Mouse (Mus musculus): Measurements from ENCODE around the gene Asic2. TPM values are rescaled to one million over a fixed set of nuclear protein-coding genes. Genes with fewer than 3 reads are reported as not detected.

Asic2 gene
- polyA plus RNA-seq, 1 experiment, result 54.8 TPM

GRCm38 (mm10) chr11:81564857-81565256, 403.4 kb downstream of the Asic2 start:
- peak in 1 of 2 experiments; percentile 20 for DNase-seq (ENCODE audit: extremely low spot score in 1 of 2, low spot score in 1 of 2)

DNA sequence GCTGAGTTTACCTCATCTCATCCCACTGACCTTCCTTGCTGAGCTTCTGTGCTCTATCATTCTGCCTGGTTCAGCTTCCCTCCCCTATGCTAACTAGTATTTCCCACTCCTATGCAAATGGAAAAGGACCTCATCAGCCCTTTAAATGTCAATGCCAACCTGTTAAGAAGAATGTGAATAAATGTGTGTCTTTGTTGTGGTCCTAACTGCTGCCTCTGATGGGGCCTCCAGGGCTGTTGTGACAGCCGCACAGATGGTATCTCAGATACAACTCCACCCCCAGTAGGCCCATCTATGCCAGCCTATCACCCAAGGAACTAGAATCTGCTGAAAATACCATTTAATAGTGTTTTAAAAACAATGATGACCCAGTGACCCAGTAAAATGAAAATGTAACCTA, 407.9 kb downstream of the Asic2 start:
- DNase-seq (ENCODE audit: extremely low spot score in 1 of 2, low spot score in 1 of 2), result no peak

GRCm38 (mm10) chr11:81543189-81543588, 425.1 kb downstream of the Asic2 start:
- no peak for DNase-seq (ENCODE audit: extremely low spot score in 1 of 2, low spot score in 1 of 2)

DNA sequence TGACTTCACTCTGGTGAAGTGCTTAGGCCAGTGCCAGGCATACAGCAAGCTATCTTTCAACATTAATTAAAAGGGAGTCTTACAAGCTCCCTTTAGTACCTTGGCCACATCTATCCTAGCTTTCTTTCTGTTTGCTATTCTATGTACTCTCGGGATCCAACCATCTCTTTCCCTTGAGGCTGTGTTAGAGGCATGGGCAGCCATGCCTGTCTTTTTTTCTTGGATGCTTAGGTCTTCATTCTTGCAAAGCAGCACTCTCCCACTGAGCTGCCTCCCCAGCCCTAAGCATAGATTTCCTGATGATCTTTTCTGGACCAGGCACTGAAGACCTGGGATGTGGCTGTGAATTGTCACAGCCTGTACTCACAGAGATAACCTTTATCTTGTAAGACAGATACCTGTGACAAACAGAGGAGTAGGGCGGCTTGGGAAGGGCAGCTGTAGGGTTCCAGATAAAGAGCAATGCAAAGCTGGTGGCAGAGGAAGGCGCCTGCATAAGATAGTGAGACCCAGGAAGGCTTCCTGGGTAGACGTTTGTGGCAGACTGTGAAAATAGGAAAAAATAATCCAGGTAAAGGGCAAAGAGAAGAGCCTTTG, 433.0 kb downstream of the Asic2 start:
- no peak for DNase-seq (ENCODE audit: extremely low spot score in 1 of 2, low spot score in 1 of 2)

- peak in 1 of 2 experiments; percentile 86 for DNase-seq (ENCODE audit: extremely low spot score in 1 of 2, low spot score in 1 of 2)
Observed at GRCm38 (mm10) chr11:81534686-81535085, 433.6 kb downstream of the Asic2 start.

DNA sequence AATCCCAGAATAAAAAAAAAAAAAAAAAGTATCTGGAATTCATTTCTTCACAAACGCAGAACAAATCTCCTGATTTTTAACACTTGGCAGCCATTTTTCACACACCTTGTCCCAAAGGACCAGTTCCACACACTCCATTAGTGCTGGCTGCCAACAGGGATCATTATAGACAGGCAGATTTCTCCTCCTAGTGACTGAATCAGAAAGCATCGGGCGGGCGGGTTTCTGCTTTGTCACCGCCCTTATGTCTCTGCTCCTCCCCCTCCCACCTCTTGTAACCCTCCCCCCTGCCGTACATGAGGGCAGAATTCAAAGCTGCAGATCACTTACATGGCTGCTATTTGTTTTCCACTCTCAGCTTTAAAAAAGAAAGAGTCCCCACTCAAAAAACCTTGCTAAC, 436.4 kb downstream of the Asic2 start:
- no peak for DNase-seq (ENCODE audit: extremely low spot score in 1 of 2, low spot score in 1 of 2)

DNA sequence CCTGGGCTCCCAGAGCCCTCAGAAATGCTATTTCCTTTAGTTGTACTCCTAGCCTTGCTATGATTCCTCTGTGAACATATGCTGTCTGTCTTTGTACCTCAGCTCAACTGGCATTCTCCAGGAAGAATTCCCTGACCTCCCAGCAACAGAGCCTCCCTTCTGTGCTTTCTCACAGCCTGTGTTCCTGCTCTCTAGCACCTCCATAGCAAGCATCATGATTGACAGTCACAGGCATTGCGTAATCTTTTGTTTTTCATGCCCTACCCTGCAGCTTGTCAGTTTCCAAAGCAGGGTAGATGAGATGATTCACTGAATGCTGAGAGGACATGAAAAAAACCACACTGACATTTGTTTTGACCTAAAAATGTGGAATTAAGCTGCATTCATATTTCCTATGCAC, 445.3 kb downstream of the Asic2 start:
- DNase-seq (ENCODE audit: extremely low spot score in 1 of 2, low spot score in 1 of 2), result no peak

GRCm38 (mm10) chr11:81521881-81522280, 446.4 kb downstream of the Asic2 start:
- DNase-seq (ENCODE audit: extremely low spot score in 1 of 2, low spot score in 1 of 2), result no peak

DNA sequence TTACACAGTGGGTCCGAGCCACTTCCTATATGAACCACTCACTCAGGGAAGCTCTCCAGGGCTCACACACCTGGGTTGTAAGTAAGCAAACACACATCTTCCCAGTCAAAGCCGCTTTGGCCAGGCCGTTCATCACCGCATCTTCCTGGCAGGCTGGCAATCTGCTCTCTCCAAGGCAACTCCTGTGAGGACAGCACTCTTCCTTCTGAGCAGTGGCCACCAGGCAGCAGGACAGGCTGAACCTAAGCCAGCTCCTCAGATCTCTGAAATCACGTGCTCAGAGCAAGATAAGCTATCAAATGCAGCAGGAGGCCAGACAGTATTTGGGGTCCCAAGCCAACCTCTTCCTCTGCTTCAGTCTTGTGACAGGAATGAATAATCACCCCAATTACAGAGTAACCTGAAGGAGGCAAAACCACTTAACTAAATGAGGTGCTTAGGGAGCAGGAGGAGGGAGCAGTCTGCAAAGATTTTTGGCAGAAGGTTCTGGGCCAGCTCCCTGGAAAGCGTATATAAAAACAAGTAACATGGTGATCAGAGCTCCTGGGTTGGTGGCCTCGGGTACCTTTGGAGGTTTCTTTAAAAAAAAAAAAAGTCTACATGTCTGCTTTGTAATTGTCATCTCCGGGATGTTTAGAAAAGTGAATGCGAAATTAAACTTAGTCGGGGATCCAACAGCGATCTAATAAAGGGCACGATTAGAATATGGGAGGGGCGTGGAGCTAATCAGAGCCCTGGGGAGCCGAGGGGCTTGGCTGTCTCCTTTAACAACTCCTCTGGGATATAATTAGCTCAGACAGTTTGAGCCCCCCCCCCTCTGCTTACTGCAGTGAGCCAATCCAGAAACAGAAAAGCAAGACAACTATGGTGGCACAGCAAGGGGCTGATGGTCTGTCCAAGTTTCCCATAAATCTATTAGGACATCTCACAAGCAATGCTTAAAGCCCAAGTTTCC, 450.0 kb downstream of the Asic2 start:
- DNase-seq (ENCODE audit: extremely low spot score in 1 of 2, low spot score in 1 of 2), result no peak

- no peak for DNase-seq (ENCODE audit: extremely low spot score in 1 of 2, low spot score in 1 of 2)
Observed at GRCm38 (mm10) chr11:81515754-81516153, 452.5 kb downstream of the Asic2 start.

DNA sequence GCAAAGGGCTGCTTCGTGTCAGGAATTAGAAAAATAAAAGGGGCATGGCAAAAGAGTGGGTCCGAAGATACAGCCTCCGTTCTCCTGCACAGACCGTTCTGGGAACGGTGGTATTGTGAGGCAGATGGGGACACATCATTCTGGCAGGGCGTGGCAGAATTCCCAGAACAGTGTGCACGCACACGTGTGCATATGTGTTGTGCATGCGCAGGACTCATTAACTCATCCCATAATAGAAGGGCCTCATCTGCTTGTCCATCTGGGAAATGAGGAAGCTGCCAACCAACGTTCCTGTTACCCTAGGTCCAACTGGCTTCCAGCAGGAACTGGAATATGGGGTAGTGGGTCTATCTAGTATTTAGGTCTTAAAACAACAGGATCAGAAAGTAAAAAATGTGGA, 455.8 kb downstream of the Asic2 start:
- DNase-seq (ENCODE audit: extremely low spot score in 1 of 2, low spot score in 1 of 2), result peak; percentile 30 to 57

GRCm38 (mm10) chr11:81511401-81511800, 456.9 kb downstream of the Asic2 start:
- no peak for DNase-seq (ENCODE audit: extremely low spot score in 1 of 2, low spot score in 1 of 2)

DNA sequence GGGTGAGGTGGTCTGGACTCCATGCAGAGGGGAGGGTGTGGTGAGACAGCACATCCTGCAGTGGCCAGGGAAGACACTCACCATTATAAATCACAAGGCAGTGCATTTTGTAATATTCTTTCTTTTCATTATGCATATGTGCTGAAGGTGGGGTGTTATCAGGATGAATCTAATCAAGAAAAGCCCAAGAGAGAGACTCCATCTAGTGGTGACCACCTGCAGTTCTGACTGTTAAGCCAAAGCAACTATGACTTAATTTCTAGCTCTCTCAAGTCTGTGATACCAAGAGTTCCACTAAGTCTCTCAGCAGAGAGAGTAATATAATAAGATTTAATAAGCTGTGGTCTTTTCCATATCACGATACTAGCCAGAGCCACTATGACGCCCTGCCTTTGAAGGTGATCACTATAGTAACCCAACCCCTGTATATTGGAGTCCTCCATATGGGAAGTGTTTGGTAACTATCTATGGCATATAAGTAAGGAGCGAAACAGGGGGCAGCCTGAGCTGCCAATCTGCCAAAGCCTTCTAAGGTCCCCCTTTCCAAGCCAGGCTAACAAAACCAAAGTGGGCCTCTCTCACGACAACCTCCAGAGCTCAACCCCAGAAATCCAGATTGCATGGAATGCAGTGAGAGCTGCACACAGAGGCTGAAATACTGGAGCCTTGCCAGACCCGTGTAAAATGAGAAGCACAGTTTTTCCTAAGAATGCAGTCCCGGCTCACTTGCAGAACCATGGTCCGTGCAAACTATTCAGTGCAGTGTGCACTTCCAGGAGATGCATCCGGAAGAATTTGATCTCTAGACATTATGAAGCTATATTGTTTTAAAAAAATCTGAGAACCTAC, 459.6 kb downstream of the Asic2 start:
- DNase-seq (ENCODE audit: extremely low spot score in 1 of 2, low spot score in 1 of 2), result peak in 1 of 2 experiments; percentile 71

DNA sequence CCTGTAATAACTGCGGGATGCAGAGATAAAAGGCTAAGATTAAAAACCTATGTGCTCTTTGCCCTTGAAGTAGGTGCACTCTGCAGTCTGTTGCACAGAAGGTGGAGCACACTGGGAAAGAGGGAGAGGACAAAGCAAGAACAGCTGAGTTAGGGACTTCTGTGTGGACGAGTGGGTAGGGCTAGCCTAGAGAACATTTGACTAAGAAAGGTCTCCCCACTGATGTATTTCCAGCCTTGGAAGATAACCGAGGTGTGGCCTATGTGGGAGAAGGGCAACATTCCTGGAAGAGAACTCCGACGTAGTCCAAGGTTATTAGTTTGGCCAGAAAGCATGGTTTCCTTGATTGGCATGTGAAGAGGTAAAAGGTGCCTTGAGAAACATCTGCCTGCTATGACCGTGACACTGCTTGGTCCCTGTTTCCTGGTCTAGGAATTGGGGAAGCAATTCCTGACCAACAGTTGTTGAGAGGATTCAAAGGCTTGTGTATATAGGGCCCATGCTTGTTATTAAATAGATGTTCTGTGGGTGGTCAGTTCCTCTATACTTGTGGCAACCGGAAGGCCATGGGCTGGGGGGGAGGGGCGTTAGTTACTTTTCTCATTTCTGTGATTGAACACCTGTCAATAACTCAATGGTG, 463.3 kb downstream of the Asic2 start:
- no peak for DNase-seq (ENCODE audit: extremely low spot score in 1 of 2, low spot score in 1 of 2)

GRCm38 (mm10) chr11:81501473-81502246, 466.6 kb downstream of the Asic2 start:
- DNase-seq (ENCODE audit: extremely low spot score in 1 of 2, low spot score in 1 of 2), result no peak

DNA sequence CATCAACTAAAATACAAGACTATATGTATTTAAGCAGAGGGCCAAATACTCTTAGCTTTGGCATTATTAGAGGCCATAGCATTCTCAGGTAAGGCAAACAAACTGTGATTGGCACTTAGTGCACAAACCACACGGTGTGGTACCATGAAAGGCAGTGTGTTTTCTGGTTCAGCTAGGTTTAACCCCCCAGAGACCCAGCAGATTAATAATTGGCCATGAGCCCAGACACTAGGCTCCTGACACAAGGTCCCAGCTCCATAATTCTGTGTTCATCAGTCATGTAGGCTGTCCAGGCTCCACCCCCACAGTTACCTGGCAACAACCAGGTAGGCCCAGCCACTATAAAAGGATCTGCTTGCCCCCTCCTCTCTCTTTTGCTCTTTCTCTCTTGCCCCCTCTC, 469.3 kb downstream of the Asic2 start:
- DNase-seq (ENCODE audit: extremely low spot score in 1 of 2, low spot score in 1 of 2), result no peak

DNA sequence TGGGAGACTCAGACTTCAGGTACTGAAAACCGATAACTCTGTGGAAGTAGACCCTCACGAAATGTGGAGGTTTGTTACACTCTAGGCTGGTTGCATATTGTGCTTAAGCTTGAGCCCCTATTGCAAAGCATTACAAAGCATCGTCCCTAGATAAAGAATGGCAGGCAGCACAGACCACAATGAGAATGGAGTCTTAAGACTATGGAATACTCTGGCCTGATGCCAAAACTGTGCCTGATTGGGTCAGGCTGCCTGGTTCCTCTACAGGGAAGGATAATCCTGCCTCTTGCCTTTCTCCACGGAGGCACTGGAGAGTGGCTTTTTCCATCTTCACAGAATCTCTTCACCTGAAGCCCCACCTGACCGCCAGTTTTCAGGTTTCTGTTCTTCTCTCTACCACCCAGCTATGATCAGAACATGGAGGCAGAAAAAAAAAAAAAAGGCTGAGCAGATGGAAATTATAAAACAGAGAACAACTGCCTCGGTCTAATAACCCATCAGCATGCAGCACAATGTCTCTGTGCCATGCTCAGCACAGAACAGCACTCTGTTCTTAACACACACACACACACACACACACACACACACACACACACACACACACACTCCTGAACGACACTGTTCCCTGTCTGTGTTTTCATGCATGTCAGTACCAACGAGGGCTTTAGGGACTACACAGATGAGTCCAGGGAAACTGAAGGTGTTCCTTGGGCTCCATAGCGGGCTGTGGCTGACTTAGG, 470.4 kb downstream of the Asic2 start:
- DNase-seq (ENCODE audit: extremely low spot score in 1 of 2, low spot score in 1 of 2), result no peak

- DNase-seq (ENCODE audit: extremely low spot score in 1 of 2, low spot score in 1 of 2), result no peak
Observed at GRCm38 (mm10) chr11:81496446-81496845, 471.8 kb downstream of the Asic2 start.

GRCm38 (mm10) chr11:81492351-81492750, 475.9 kb downstream of the Asic2 start:
- peak; percentile 63 to 76 for DNase-seq (ENCODE audit: extremely low spot score in 1 of 2, low spot score in 1 of 2)

All from frontal cortex, adult 2 months (tissue).